Mouse (Mus musculus): ENCODE measurements around the gene Clip2.

GRCm38 (mm10) chr5:134485900-134486665 lies 66.2 kb downstream of the Clip2 start:
- peak; percentile 93 for TF ChIP-seq CTCF (conservative IDR thresholded peaks at IDR 0.05; ENCODE audit: low read length)
- TF ChIP-seq NANOG (IDR thresholded peaks at IDR 0.05; ENCODE audit: borderline replicate concordance, low read length), result no peak

All from E14TG2a.4 (cell line).